Mouse (Mus musculus) myocyte (in vitro differentiated cells): ENCODE data around the gene B230217C12Rik. TPM values are rescaled to one million over a fixed set of nuclear protein-coding genes. Genes with fewer than 3 reads are reported as not detected.

ENCODE experiments used
- H3K27me3 ChIP-seq: one replicate; pipeline ENCODE4 v1.6.1; 2011; ENCODE audit not compliant: control insufficient read depth, insufficient read depth, insufficient read length
- H3K36me3 ChIP-seq: one replicate; pipeline ENCODE4 v1.6.1; 2011; ENCODE audit not compliant: control insufficient read depth, insufficient read depth
- H3K4me2 ChIP-seq: one replicate; pipeline ENCODE4 v1.6.1; 2011; ENCODE audit warnings: low read depth, control low read depth
- H3K4me3 ChIP-seq: one replicate; pipeline ENCODE4 v1.5.1; 2011; ENCODE audit warnings: mild to moderate bottlenecking, control low read depth, moderate library complexity
- H3K79me2 ChIP-seq: one replicate; pipeline ENCODE4 v1.6.1; 2011; ENCODE audit not compliant: control insufficient read depth, insufficient read depth
- H3ac ChIP-seq: one replicate; pipeline ENCODE4 v1.6.1; 2011; ENCODE audit not compliant: control insufficient read depth, insufficient read length
- CEBPB ChIP-seq: IDR thresholded peaks from 2 replicates; pipeline ENCODE4 v1.6.1; 2011; ENCODE audit warnings: mild to moderate bottlenecking, moderate library complexity; ENCODE audit not compliant: poor library complexity, insufficient read depth, severe bottlenecking
- E2F4 ChIP-seq: IDR thresholded peaks from one replicate; pipeline ENCODE4 v1.6.1; 2011; ENCODE audit warnings: mild to moderate bottlenecking, control low read depth, moderate library complexity; ENCODE audit not compliant: insufficient read depth
- MAX ChIP-seq: IDR thresholded peaks from one replicate; pipeline ENCODE4 v1.6.1; 2011; ENCODE audit warnings: low read depth, mild to moderate bottlenecking, control low read depth
- MYOD1 ChIP-seq, 3 experiments: IDR thresholded peaks; one replicate each; pipeline ENCODE4 v1.6.1; 2011; ENCODE audit warnings: control low read depth in 2 of 3, low read depth in 2 of 3, mild to moderate bottlenecking in 2 of 3, moderate library complexity in 1 of 3; ENCODE audit not compliant: insufficient read length in 2 of 3, control insufficient read depth in 1 of 3
- MYOG ChIP-seq, 3 experiments: IDR thresholded peaks; one replicate each; pipeline ENCODE4 v1.6.1; 2011; ENCODE audit warnings: control low read depth in 2 of 3, low read depth in 2 of 3, mild to moderate bottlenecking in 2 of 3; ENCODE audit not compliant: insufficient read length in 2 of 3, control insufficient read depth in 1 of 3, insufficient read depth in 1 of 3
- POLR2A ChIP-seq: IDR thresholded peaks from one replicate; pipeline ENCODE4 v1.6.1; 2011; ENCODE audit warnings: low read depth, mild to moderate bottlenecking, control low read depth, moderate library complexity; ENCODE audit not compliant: insufficient read length
- POLR2AphosphoS2 ChIP-seq: IDR thresholded peaks from one replicate; pipeline ENCODE4 v1.6.1; 2011; ENCODE audit warnings: low read depth, control low read depth; ENCODE audit not compliant: insufficient read length
- REST ChIP-seq: IDR thresholded peaks from one replicate; pipeline ENCODE4 v1.6.1; 2011; ENCODE audit warnings: mild to moderate bottlenecking, control low read depth, moderate library complexity; ENCODE audit not compliant: insufficient read depth, insufficient read length
- SRF ChIP-seq: IDR thresholded peaks from one replicate; pipeline ENCODE4 v1.6.1; 2011; ENCODE audit warnings: low read depth; ENCODE audit not compliant: control insufficient read depth, insufficient read length
- TCF12 ChIP-seq: IDR thresholded peaks from one replicate; pipeline ENCODE4 v1.6.1; 2011; ENCODE audit warnings: mild to moderate bottlenecking, control low read depth; ENCODE audit not compliant: poor library complexity, insufficient read depth, severe bottlenecking
- TCF3 ChIP-seq: IDR thresholded peaks from one replicate; pipeline ENCODE4 v1.6.1; 2011; ENCODE audit warnings: low read depth, control low read depth; ENCODE audit not compliant: insufficient read length
- USF1 ChIP-seq: IDR thresholded peaks from one replicate; pipeline ENCODE4 v1.6.1; 2011; ENCODE audit warnings: low read depth, mild to moderate bottlenecking, control low read depth, moderate library complexity
- polyA plus RNA-seq: library from polyadenylated mRNA; unstranded; fragments of >200 nt; fragmentation: generic; extraction: Trizol; gene quantifications from one replicate; pipeline ENCODE4 v1.2.1, GENCODE M21; 2012; ENCODE audit warnings: missing spikeins

The B230217C12Rik gene
- polyA plus RNA-seq, 1 experiment = 1.9 TPM

GRCm38 (mm10) chr11:97839441-97840134, 992 bp upstream of the B230217C12Rik start:
- Histone ChIP-seq H3K4me2 (no peak overlapping the region), H3K79me2 (no peaks in the 10 kb centered on the region), H3K36me3 (peaks cover 22% of the 10 kb centered on the region), H3K4me3 (no peak overlapping the region), H3ac (no peak overlapping the region), H3K27me3 (no peaks in the 10 kb centered on the region)
- TF ChIP-seq POLR2A (no peak), REST (no peak), MYOD1 (IDR thresholded peaks at IDR 0.05; ENCODE audit: control insufficient read depth in 1 of 3, insufficient read length in 2 of 3, low read depth in 2 of 3) (no peak), MYOG (IDR thresholded peaks at IDR 0.05; ENCODE audit: control insufficient read depth in 1 of 3, insufficient read depth in 1 of 3, insufficient read length in 2 of 3, low read depth in 2 of 3) (no peak), TCF3 (no peak), SRF (no peak), CEBPB (no peak), E2F4 (no peak), POLR2AphosphoS2 (no peak), USF1 (no peak), TCF12 (no peak), MAX (no peak)

DNA sequence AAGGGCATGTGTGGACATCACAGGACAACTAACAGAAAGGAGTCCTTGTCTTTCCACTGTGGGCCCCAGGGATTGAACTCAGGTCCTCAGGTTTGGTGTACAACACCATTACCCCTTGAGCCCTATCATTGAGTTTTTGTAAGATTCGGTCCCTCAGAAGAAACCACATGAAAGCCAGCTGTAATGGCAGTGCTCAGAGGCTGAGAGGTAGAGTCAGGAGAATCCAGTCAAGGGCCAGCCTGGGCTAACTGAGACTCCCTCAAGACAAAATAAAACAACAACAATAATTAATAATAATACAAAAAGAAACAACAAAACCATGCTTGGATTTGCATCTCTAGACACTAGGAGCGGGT, 467 bp upstream of the B230217C12Rik start:
- Histone ChIP-seq H3ac (no peak overlapping the region), H3K4me3 (peak overlapping the region; percentile 24), H3K27me3 (no peaks in the 10 kb centered on the region), H3K4me2 (peak overlapping the region; percentile 94), H3K79me2 (no peaks in the 10 kb centered on the region), H3K36me3 (peaks cover 17% of the 10 kb centered on the region)
- TF ChIP-seq TCF3 = no peak
- TF ChIP-seq USF1 = no peak
- TF ChIP-seq TCF12 = no peak
- no peak for TF ChIP-seq MAX
- no peak for TF ChIP-seq REST
- no peak for TF ChIP-seq MYOG (IDR thresholded peaks at IDR 0.05; ENCODE audit: control insufficient read depth in 1 of 3, insufficient read depth in 1 of 3, insufficient read length in 2 of 3, low read depth in 2 of 3)
- no peak for TF ChIP-seq MYOD1 (IDR thresholded peaks at IDR 0.05; ENCODE audit: control insufficient read depth in 1 of 3, insufficient read length in 2 of 3, low read depth in 2 of 3)
- no peak for TF ChIP-seq E2F4
- TF ChIP-seq CEBPB = no peak
- no peak for TF ChIP-seq SRF
- TF ChIP-seq POLR2AphosphoS2 = no peak
- no peak for TF ChIP-seq POLR2A

DNA sequence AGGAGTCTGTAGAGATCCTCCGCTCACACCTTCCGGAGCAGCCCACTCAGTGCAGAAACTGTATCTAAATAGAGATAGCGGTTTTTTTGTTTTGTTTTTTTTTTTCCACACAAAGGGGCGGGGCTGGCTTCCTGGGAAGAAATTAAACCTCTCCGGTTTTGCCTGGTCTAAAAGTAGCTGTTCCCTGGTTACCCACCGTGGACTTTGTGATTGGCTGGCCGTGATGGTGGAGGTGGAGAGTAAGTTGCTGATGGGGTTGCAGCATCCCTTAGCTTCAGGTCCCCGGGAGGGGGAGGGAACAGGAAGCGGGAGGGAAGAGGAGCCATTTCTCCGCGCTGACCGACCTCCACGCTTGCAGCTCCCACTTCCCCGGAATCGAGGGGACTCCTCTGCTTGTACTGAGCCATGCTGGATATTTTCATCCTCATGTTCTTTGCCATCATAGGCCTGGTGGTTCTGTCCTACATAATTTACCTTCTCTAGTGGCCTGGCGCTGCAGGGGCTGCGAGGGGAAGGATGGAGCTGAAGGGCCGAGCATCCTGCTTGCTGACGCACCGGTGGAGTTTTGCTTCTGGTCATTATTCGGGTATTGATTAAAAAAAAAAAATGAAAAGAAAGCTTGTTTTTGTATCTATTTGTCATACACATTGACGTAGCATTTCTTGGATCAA, 546 bp downstream of the B230217C12Rik start:
- H3K79me2 ChIP-seq = no peaks in the 10 kb centered on the region
- peaks cover 8% of the 10 kb centered on the region for H3K36me3 ChIP-seq
- H3ac ChIP-seq = no peak overlapping the region
- H3K4me3 ChIP-seq = peak overlapping the region; percentile 24
- H3K27me3 ChIP-seq = no peaks in the 10 kb centered on the region
- H3K4me2 ChIP-seq = peak overlapping the region; percentile 94
- TF ChIP-seq POLR2AphosphoS2 (peak; percentile 47), E2F4 (no peak), REST (no peak), SRF (no peak), POLR2A (peak; percentile 64), MYOD1 (IDR thresholded peaks at IDR 0.05; ENCODE audit: control insufficient read depth in 1 of 3, insufficient read length in 2 of 3, low read depth in 2 of 3) (no peak)

DNA sequence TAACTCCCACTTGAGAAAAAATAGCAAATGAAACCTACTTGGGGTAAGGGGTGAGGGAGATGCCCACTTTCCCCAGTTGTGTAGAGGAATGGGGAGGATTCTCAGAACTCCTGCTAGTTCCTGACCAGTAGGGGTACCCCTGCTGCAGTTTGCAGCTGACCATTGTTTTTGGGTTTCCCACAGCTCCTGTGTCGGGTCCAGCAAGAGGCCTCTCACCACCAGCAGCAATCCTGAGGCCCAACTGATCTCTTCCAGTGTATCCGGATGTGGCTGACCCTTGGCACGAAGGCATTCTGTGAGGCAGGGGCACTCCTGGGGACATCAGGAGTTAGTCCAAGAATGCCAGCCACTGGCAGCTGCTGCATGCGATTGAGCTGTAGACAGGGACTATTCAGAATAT, 1.4 kb downstream of the B230217C12Rik start:
- Histone ChIP-seq H3K79me2 (no peaks in the 10 kb centered on the region), H3K4me2 (peak overlapping the region; percentile 94), H3ac (no peak overlapping the region), H3K36me3 (peaks cover 5% of the 10 kb centered on the region), H3K27me3 (no peaks in the 10 kb centered on the region), H3K4me3 (peak overlapping the region; percentile 24)
- no peak for TF ChIP-seq TCF12
- no peak for TF ChIP-seq REST
- TF ChIP-seq POLR2AphosphoS2 = no peak
- no peak for TF ChIP-seq CEBPB
- no peak for TF ChIP-seq MYOG (IDR thresholded peaks at IDR 0.05; ENCODE audit: control insufficient read depth in 1 of 3, insufficient read depth in 1 of 3, insufficient read length in 2 of 3, low read depth in 2 of 3)
- TF ChIP-seq E2F4 = no peak
- TF ChIP-seq TCF3 = no peak
- TF ChIP-seq MYOD1 (IDR thresholded peaks at IDR 0.05; ENCODE audit: control insufficient read depth in 1 of 3, insufficient read length in 2 of 3, low read depth in 2 of 3) = no peak
- TF ChIP-seq SRF = no peak
- TF ChIP-seq USF1 = no peak
- TF ChIP-seq POLR2A = no peak

GRCm38 (mm10) chr11:97850367-97850766, 9.8 kb downstream of the B230217C12Rik start:
- no peak overlapping the region for H3ac ChIP-seq
- H3K4me2 ChIP-seq = no peak overlapping the region
- no peaks in the 10 kb centered on the region for H3K27me3 ChIP-seq
- H3K79me2 ChIP-seq = no peaks in the 10 kb centered on the region
- H3K4me3 ChIP-seq = no peak overlapping the region
- TF ChIP-seq USF1 (peak; percentile 75), MAX (no peak)
- no peaks in the 10 kb centered on the region for H3K36me3 ChIP-seq
